Mouse (Mus musculus) embryonic facial prominence, embryonic 14.5 days (tissue): ENCODE results near the gene Kmt2d. TPM values are rescaled to one million over a fixed set of nuclear protein-coding genes. Genes with fewer than 3 reads are reported as not detected.

ENCODE experiments used
- polyA plus RNA-seq: library from polyadenylated mRNA; unstranded; fragments of >200 nt; fragmentation: Nextera tagmentation; extraction: Ambion mirVana; gene quantifications from 2 replicates; pipeline ENCODE4 v1.2.1, GENCODE M21; 2014

Gene Kmt2d
- polyA plus RNA-seq, 1 experiment from 2014 or later, result 15.5 TPM

Other genes with a start within 250 kb of the Kmt2d start
- 29.0 and 37.0 TPM in 2 replicates for gene Cacnb3, start 240.4 kb downstream of the Kmt2d start, polyA plus RNA-seq
- 21.5 and 23.4 TPM in 2 replicates for gene Ddx23, start 208.3 kb downstream of the Kmt2d start, polyA plus RNA-seq
- gene Rnd1, start 193.7 kb downstream of the Kmt2d start, polyA plus RNA-seq, result 0.42 TPM in 2 replicates
- gene Ccdc65, start 163.0 kb downstream of the Kmt2d start, polyA plus RNA-seq, result 1.7 and 3.9 TPM in 2 replicates
- gene Fkbp11, start 143.0 kb downstream of the Kmt2d start, polyA plus RNA-seq, result 88.8 and 108 TPM in 2 replicates
- 33.9 and 34.8 TPM in 2 replicates for gene Arf3, start 108.0 kb downstream of the Kmt2d start, polyA plus RNA-seq
- 4.1 and 4.3 TPM in 2 replicates for gene Wnt10b, start 93.1 kb downstream of the Kmt2d start, polyA plus RNA-seq
- gene Wnt1, start 81.3 kb downstream of the Kmt2d start, polyA plus RNA-seq, result 0.10 TPM in 1 of 2 replicates, not detected in the other
- gene Ddn, start 61.7 kb downstream of the Kmt2d start, polyA plus RNA-seq, result 0.07 TPM in 1 of 2 replicates, not detected in the other
- 71.7 and 80.6 TPM in 2 replicates for gene Prkag1, start 39.7 kb downstream of the Kmt2d start, polyA plus RNA-seq
- gene Rhebl1, start 23.3 kb upstream of the Kmt2d start, polyA plus RNA-seq, result 8.4 and 12.2 TPM in 2 replicates
- gene Dhh, start 27.3 kb upstream of the Kmt2d start, polyA plus RNA-seq, result 2.0 and 3.1 TPM in 2 replicates
- gene Lmbr1l, start 47.0 kb upstream of the Kmt2d start, polyA plus RNA-seq, result 3.9 and 4.3 TPM in 2 replicates
- 1,523 and 1,643 TPM in 2 replicates for gene Tuba1b, start 63.4 kb upstream of the Kmt2d start, polyA plus RNA-seq
- gene Gm49450, start 82.3 kb upstream of the Kmt2d start, polyA plus RNA-seq, result not detected in 2 replicates
- 1,836 and 1,958 TPM in 2 replicates for gene Tuba1a, start 82.5 kb upstream of the Kmt2d start, polyA plus RNA-seq
- gene Tuba1c, start 158.7 kb upstream of the Kmt2d start, polyA plus RNA-seq, result 133 and 149 TPM in 2 replicates
- 66.3 and 71.0 TPM in 2 replicates for gene Prph, start 184.0 kb upstream of the Kmt2d start, polyA plus RNA-seq
- gene Troap, start 203.4 kb upstream of the Kmt2d start, polyA plus RNA-seq, result 15.3 and 24.4 TPM in 2 replicates
- 0.11 and 0.13 TPM in 2 replicates for gene C1ql4, start 216.6 kb upstream of the Kmt2d start, polyA plus RNA-seq
- 0.38 TPM in 1 of 2 replicates, not detected in the other for gene Dnajc22, start 222.0 kb upstream of the Kmt2d start, polyA plus RNA-seq